Mouse (Mus musculus) mouse embryonic stem cell (cell line): ENCODE measurements around the gene Lpin2.

ENCODE experiments used
- in situ Hi-C, 2 experiments: fragments of 300-500 bp; cut with MboI; formaldehyde crosslinking; loops; 1 replicate in 1 of 2; 3 replicates in 1 of 2; pipeline ENCODE4 v1.14.3; 2019 to 2020; ENCODE audit warnings: low sequenced_read_pairs in 2 of 2, low pct_unique_long_range_greater_than_20kb in 1 of 2, mixed read lengths in 1 of 2; ENCODE audit not compliant: unreplicated experiment in 1 of 2

The Lpin2 gene

DNA sequence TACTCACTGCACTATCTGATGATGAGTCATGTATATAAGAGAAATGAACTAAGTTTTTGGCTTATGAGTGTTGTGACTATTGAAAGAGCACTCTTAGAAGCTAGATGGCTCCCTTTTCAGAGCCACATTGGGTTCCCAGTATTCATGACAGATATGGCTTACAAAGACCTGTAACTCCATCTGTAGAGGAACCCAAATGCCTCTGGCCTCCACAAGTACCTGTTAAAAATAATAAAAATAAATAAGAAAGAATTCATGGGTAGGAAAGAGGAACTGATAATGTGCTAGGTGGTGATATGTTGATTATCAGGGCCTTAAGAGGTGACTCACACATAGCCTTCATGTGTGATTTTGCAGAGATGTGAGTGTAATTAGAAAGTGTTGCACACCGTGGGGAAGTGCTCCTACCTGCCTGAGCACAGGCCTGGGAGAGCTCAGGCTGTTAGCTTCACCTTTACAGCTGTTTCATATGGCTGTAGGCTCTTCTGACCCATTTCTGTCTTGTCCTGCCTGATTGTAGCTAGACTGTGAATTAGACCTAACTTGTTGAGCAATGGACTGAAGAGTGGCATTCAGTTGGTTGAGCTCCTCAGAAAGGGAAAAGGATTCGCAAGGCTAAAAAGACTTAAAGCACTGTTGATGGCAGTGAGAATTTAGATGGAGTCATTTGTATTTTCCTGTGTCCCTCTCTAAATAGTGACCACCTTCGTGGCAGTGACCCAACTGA is 12.7 kb downstream of the Lpin2 start:
- in situ Hi-C loops: no loop called here

DNA sequence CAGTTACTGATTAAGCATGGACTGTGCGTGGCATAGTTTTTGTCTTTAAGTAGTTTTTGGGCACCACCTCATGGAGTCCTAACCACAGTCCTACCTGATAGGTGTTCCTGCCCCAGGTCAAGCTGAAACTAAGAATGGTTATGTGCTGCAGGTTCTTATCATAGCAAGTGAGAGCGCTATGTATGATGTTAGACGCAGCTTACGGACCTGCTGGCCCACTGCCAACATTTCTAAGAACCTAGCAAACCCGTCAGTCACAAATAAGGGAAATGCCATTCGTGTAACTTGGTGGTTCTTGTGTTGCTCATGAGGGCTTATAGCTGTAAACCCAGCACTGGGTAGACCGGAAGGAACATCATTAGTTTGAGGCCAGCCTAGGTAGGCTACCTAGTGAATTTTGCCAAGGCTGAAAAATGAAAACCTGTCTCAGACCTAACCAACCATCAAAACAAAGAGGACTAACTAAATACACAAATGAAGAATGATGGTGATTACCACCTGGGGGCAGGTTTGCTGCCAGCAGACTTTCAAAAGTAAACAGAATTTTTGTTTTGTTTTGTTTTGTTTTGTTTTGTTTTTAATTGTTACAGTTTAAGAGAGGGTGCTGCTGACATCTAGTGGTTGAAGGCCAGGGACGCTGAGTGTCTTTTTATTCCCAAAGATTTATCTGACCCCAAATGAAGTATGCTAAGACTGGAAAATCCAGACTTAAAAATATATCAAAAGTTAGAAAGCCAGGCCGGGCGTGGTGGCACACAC is 13.5 kb downstream of the Lpin2 start:
- in situ Hi-C loops: no loop called here

DNA sequence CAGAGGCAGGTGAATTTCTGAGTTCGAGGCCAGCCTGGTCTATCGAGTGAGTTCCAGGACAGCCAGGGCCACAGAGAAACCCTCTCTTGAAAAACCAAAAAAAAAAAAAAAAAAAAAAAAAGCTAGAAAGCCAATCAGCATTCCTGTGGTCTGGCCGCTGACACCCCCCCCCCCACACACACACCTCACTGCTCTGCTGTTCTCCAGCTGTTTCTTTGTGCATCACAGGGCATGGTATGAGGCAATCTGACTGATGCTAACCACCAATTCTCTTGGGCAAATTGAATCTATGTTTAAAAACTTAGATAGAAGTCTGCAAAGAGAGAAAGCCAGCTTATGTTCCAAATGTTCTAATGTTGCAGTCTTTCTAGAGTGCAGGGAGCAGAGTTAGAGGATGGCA is 14.1 kb downstream of the Lpin2 start:
- in situ Hi-C loops: no loop called here

DNA sequence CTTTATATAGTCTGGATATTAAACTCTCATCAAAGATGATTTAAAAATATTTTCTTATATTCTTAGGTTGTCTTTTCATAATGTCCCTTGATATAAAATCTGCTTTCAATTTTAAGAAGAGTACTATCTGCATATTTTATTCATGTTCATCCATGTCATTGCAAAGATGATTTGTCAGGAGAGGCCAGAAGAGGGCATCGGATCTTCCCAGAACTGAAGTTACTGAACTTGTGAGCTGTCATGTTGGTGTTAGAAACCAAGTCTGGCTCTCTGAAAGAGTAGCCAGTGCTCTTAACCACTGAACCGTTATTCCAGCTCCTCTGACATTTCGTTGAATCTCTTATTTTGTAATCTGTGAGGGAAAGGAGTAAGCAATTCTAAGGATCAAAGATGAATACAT is 17.0 kb downstream of the Lpin2 start:
- in situ Hi-C loops: no loop called here

DNA sequence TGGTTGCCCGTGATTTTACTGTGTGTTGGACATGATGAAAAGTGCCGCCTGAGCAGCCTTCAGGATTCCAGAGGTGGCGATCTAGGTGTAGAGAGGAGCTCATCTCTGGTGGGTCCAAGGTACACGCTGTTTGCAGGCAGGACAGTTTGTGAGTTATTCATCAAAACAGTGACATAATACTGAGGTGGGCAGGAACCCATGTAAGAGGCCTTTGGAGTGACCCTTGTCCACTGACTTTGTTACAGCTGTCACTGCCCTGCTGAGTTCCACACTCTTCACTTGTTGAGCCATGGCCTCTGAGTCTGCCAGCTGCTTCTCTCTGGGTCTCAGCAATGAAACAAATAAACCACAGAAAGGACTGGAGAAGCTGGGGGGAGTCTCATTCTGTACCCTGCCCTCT is 19.8 kb downstream of the Lpin2 start:
- in situ Hi-C loops: no loop called here

DNA sequence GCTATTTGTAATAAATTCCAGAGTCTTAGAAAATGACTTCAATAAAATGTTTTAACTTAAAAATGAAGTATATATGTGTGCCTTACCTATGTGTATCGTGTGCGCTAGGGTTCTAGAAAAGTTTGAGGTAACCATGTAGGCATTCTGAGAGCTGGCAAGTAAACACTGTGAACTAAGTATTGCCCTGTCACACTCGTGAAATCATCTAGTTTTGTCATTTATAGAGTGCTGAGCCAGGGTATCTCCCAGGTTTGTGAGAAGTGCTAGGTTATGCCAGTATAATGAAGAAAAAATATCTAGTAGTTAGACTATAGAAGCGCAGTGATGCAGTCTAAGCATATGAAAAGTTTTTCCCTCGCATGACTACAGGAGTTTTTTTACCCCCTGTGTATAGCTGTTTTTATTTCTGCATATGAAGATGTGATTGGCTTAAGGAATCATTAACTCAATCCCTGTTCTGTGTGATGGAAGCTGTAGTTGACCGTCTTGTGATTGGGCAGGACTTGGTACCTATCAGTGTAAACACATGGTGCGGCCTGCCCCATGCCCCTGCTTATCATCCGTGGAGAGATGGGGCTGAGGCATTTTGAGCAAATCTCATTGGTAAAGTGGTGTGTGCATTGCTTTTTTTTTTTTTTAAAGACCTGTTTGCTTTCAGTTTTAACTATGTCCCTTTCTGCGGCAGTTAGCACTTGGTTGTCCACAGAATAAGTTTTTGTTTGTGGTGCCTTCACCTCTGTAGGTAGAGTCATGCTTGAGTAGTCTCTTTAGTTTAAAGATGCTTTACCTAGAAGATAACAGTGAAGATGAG is 21.8 kb downstream of the Lpin2 start:
- in situ Hi-C loops: no loop called here

DNA sequence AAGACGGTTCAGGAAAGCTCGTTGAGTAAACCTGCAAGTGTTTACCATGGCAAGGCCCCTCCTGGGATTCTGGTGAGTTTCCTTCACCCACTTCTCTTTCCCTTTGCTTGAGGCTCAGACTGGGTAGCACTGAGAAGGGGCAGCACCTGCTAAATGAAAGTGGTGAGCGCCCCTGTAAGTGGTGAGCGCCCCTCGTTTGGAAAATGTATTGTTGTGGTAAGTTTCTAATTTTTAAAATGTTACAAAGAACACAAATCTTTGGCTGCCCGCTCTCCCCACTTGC is 22.4 kb downstream of the Lpin2 start:
- in situ Hi-C loops: no loop called here

DNA sequence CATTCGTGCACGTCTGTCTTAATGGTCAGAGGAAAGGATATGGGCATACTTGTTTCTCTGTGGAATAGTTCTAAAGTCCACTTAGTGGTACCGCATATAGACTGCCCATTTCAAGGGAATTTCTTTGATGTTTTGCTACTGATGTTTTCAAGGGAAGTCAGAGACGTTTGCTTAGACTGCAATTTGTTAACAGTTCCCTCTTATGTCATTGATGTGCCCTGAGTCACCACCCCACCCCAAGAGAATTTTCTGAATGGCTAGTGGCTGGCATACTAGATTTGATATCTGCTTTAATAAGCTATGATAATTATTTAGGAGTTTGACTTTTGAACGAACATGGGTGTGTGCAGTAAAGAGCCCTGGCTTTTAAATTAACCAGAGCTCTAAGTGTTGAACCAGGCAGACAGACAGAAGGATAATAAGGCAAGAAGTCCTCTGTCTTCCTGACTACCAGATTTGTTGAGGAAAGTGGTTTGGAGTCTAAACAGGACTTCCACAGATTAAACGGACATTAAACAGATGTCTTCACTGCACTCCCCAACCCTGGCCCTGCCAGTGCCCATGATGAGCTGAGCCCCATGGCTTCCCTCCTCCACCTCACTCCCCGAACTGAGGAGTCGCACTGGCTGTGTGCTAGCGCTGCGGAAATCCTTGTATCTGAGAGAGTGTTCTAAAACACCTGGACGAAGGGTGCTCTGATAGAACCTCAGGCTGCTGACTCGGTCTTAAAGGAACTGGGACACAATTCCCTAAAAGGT is 24.0 kb downstream of the Lpin2 start:
- in situ Hi-C loops: no loop called here

DNA sequence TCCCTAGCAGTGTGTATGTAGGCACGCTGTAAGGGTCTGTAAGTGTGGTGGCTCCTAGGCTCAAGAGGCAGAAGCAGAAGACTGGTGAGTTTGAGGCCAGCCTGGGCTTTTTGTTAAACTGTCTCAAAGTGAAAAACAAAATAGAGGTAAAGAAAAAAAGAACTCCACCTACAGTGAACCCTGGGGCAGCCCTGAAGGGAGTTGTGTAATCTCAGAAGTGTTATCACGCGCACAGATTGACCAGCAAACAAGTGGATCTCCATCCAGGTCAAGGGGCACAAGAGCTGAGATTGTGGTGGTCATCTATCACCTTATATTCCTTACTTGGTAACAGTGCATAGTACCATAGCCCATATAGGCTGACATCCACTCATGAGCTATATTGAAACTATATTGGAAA is 24.9 kb downstream of the Lpin2 start:
- in situ Hi-C loops: no loop called here

DNA sequence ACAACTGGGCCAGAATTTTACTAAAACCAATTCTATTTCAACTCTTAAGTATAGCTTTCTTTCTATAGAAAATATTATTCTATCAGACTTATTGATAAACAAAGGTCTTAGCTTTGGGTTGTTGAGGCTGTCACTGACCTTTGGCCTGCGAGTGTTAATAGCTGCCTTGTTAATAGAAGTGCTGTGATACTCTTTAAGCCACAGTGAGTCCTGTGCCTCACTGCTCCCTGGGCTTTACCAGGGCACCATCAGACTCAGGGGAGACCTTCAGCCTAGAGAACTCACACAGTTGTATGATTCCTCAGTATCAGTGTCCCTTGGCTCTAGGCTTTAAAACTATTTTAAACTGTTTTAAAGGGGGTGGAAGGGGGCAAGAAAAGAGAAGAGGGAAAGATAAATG is 26.0 kb downstream of the Lpin2 start:
- in situ Hi-C loops: no loop called here

DNA sequence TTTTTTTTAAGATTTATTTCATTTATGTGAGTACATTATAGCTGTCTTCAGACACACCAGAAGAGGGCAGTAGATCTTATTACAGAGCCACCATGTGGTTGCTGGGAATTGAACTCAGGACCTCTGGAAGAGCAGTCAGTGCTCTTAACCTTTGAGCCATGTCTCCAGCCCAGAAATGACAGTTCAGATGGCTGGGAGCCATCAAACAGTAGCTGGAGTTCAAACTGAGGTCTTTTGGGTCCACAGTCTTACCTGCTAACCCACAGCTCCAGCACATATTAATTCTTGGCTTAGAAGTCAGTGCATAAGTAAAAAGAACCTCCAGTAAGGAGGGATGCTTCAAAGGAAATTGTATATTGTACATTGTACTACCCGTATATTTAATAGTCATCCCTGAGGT is 26.6 kb downstream of the Lpin2 start:
- in situ Hi-C loops: no loop called here

DNA sequence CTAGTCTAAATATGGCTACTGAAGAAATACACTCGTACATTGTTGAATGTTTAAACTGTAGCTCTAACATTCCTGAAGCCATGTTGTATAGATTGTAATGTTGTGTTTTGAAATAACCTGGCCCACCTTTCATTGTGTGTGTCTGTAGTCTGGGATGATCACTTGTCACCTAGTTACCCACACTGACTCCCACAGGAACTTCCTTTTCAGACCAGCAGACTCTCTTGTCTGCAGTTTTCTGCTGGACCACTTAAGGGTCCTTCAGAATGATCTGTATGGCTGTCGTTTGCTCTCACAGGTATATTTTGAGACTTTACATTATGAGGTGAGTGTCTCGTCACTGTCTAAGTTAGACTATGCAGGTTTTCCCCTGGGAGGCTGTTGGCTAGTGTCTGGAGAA is 27.6 kb downstream of the Lpin2 start:
- in situ Hi-C loops: no loop called here

DNA sequence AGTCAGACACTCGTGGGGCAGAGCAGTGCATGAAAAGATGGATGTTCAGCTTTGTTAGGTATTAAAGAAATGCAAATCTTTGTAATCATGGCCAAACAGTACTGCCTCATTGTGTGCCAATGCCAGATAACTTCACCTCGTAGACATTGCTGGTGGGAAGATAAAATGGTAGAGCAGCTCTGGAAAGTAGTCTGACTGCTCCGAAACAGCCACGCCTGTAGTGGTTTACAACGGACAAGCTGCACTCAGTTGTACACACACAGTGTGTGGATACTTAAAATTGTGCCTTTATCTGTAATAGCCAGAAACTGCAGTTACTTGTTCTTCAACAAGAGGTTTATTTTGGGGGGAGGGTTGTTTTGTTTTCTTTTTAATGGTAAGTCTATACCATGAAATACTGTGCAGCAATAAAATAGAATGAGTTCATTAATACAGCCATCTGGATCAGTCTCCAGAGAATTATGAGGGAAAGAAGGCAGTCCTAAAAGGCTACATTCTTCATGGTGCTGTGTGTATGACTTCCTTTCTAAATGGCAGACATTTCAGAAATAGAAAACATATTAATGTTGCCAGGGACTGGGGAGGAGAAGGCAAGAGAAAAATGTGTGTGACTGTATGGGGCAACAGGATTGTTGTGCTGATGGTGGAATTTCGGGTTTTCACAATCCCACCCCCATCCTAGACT is 29.7 kb downstream of the Lpin2 start:
- in situ Hi-C loops: no loop called here

DNA sequence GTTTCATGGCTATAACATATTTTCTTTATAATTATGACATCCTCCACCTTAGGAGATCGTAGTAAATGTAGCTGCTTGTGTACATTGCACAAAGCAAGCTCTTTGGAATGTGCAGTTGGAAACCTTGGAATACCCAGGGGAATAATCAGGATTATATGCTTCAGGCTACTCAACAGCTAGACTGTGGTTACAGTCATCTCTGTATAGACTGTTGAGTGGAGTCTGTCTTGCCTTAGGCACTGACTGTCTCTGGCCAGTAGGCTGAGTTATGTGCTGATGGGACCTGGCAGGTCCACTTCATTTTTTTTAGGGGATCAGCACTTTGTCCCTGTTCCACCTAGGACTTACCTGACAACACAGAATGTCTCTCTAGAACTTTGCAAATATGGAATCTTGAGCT is 31.3 kb downstream of the Lpin2 start:
- in situ Hi-C loops: no loop called here

DNA sequence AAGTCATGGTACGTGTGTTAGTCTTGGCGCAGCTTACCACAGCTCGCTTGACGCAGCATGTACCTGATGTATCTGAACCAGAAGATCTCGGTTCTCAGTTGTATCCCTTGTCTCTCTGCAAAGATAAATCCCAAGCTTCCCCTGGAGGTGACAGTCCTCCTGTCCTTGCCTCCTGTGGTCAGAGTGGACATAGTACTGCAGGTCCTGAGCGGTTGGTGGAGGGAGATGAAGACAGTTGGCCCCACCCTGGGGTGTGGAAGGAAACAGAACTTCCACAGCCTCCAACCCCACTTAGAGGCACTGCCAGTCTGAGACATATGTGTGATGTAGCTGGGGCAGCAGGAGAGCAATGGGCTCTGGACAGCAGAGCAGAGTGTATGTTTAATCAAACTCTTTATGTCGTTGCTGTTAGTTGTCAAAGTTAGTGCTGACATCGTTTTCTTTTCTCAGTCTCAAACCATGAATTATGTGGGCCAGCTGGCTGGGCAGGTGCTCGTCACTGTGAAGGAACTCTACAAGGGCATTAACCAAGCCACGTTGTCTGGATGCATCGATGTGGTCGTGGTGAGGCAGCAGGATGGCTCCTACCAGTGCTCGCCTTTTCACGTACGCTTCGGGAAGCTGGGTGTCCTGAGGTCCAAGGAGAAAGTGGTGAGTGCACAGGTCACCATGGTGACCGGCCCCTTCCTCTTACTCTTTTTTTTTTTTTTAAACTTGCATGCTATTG is 32.3 kb downstream of the Lpin2 start:
- in situ Hi-C loops: no loop called here

DNA sequence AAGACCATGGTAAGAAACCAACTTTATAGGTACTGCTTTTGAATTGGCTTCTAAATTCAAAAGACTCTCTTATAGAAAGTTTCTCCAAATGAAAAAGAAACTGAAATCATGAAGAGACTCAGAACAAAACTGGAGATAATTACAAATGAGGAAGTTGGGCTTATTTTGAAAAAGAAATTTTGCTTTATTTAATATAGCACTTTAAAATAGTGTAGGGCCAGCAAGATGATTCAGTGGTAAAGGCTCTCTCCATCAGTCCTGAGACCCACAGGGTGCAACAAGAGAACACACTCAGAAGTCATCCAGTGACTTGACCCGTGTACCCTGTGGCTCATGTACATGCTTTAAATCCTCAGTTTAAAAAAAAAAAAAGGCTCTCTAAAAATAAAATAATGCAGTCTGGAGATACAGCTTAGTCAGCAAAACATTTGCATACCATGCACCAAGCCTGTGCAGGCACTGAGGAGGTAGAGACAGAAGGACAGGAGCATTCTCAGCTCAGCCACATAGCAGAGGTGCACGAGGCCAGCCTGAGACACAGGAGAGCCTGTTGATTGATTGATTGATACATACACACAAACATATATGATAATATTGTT is 33.0 kb downstream of the Lpin2 start:
- in situ Hi-C loops: no loop called here

DNA sequence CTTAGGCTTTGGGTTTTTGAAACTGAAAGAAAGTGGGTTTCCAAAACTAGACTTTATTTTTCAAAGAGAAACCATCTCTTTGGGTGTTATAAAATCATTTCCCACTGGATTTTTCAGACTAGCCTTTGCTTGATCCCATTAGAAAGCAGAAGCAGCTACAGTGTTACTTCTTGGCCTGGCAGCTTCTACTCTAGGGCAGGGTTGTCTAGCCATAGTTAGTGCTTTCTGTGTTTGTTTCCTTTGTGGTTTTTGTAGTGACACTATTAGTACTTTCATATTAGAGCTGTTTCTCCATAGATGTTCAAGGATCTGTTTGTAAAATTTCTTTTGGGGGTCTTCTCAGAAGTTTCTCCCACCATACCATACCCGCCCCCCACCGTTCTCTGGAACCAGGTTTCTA is 33.9 kb downstream of the Lpin2 start:
- in situ Hi-C loops: no loop called here
